Mouse (Mus musculus): ENCODE data around the gene Nucb1. TPM values are rescaled to one million over a fixed set of nuclear protein-coding genes. Genes with fewer than 3 reads are reported as not detected.
"Not testable (repeated sequence)": the region's sequence is repeated elsewhere in the genome, so short reads cannot be mapped to it uniquely, and the experiment has no call there.

Nucb1 gene
- total RNA-seq (2021) = 100 to 1,000 TPM; 129 to 143 TPM
- long read RNA-seq, experiment 1, full-length matches to known transcripts = 115 of 133 reads
- long read RNA-seq, experiment 1, partial matches to known transcripts = 8 of 133 reads
- long read RNA-seq, experiment 1, other reads (novel, unspliced or antisense) = 10 of 133 reads
- long read RNA-seq, experiment 2, full-length matches to known transcripts = 36 of 51 reads
- long read RNA-seq, experiment 2, partial matches to known transcripts = 11 of 51 reads
- long read RNA-seq, experiment 2, other reads (novel, unspliced or antisense) = 4 of 51 reads

DNA sequence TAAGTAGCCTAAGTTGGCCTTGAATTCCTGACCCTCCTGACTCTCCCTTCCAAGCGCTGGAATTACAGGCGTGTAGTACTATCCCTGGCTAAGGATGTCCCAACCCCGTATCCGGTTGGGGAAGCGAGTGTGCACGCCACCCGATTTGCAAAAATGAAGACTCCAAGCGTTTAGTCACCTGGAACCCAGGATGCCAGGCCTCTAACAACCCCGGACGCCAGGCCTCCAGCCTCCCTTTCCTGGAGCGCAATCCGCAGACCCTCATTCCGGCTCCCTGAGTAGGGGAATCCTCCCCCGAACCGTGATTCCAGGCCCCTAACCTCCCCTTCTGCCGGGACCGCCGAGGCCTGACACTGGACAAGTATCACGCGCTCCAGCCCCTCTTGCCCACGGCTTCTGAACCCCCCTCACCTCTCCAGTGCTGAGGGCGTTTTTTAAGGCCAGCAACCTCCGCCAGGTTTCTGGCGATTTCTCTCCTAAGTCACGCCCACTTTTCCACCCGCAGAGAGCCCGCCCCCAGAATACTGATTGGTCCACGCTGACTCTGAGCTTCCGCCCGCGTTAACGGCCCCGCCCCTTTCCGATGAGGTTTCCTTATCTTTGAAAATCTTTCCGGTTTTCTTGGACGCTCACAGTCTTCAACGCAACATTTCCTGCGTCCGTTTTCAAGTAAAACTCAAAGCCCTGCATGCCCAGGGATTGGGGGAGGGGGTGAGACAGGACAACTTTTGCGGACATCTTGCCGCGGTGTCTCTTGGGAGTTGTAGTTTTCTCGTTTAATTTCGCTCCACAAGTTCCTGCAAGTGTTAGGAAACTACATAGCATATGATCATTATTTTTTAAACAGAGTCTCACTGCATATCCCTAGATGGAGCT lies at the start of gene Nucb1:
TSS of gene Nucb1 (minus strand) at position 495 of the 876 bp plus-strand sequence.
- DNase-seq = peak; percentile 96 to 98

DNA sequence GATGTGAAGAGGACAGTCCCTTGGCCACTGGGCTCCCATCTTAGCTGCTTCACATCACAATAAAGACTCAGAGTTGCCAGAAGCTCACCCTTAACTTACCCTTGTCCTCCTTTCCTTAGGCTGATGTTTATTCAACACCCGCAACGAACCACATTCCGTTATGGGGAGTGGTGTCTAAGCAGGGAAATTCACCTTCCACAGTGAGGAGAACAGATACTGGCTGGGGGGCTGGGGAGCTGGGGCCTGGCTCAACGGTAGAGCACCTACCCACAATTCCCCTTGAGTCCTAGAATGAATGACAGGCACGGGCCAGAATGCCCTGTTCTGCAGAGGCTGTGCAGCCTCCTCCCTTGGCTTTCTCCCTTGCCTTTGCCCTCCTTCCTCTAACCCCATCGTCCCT lies 48.7 kb upstream of the Nucb1 start:
- DNase-seq = no peak

GRCm38 (mm10) chr7:45555787-45556186 lies 45.6 kb upstream of the Nucb1 start:
- peak; percentile 79 to 87 for DNase-seq

- DNase-seq = no peak
Observed at GRCm38 (mm10) chr7:45554744-45555143, 44.5 kb upstream of the Nucb1 start, which contains the start of gene Hsd17b14. Gene Hsd17b14, plus strand, starts transcription at chr7:45554893.

GRCm38 (mm10) chr7:45553990-45554389 lies 43.8 kb upstream of the Nucb1 start:
- no peak for DNase-seq

DNA sequence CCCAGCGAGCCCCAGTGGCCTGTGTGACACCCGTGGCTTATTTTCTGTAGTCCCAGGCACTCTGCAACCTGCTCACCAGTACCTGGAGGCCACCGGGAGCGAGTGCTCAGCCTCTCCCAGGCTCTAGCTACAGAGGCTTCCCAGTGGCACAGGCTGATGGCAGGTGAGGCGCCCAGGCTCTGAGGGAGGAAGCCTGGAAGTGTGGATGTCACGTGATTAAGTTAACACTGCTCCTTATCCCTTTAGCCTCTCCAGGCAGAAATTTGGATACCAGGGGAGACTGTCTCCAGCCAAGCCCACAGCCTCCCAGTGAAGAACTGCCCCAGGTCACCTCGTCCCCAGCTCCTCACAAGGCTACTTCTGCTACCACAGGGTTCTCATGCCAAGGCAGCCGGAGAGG lies 43.3 kb upstream of the Nucb1 start:
- no peak for DNase-seq

DNA sequence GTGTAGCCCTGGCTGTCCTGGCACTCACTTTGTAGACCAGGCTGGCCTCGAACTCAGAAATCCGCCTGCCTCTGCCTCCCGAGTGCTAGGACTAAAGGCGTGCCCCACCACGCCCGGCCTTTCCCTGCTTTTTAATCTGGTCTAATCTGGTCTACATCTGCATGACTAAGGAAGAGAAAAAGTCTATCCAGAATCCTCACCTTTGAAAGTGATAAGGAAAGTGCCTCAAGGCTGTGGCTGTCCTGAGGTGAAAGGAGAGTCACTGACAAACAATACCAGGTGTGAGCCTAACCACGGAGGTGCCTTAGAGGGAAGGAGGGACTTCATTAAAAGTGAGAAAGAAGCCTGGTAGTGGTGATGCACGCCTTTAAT lies 41.3 kb upstream of the Nucb1 start:
- DNase-seq = no peak

DNA sequence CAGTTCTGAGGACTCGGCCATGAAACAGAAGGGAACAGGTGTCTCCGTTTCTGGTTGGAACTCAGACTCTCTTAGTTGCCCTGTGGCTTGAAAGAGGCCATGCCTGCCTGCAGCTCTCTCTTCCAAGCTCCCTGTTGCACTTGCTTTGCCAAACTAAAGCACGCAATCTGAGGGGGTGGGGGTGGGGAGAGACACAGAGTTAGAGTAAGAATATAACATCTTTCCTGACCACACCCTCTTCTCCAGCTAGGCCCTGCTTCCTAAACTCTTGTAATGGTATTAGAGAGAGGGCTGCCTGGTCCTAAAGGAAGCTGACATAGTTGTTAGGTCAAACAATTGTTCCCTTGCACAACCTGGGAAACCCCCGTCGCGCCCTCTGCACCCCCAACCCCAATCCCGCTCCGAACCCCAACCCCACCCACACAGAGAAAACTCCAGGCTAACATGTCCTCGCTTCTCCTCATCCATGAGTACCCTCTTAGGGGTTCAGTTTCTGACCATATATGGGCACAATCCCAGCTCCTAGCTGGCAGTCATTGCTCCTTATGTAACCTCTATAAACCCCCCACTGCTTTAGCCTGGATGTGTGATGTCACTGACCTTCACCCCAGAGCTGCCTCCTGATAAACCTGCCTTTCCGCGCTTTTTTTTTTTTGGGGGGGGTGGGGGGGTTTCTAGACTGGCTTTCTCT lies 40.8 kb upstream of the Nucb1 start:
- no peak for DNase-seq

GRCm38 (mm10) chr7:45549641-45550436 lies 39.6 kb upstream of the Nucb1 start:
- no peak for DNase-seq

DNA sequence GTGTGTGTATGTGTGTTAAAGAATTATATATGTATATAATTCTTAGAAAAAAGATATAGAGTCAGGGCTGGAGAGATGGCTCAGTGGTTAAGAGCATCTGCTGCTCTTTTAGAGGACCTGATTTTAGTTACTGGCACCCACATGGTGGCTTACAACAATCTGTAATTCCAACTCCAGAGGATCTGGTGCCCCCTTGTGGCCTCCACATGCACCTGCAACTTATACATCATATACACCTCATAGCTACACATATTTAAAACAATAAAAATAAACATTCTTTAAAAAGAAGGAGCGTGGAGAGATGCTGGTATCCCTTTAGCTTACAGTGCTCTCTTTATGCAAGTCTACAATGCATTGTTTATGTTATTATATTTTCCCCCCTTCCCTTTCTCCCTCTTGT lies 34.3 kb upstream of the Nucb1 start:
- no peak for DNase-seq

DNA sequence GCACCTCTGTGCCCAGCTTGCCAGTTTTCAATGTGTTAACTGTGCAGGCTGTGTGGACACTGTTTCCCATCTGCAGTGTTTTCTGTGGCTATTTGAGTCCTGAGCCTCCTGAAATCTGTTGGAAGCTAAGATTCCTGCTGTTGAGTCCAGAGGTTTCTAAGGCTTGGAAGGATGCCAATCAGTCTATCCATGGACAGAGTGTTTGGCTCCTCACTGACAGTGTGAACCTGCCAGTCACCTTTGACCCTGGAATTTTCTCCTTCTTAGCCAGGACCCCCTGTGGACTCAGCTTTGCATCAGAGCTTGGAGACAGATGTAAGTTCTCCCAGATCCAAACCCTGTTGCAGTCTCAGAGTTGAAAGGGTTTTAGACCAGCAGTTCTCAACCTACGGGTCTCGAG lies 30.0 kb upstream of the Nucb1 start:
- no peak for DNase-seq

GRCm38 (mm10) chr7:45539095-45539494 lies 28.9 kb upstream of the Nucb1 start:
- DNase-seq = no peak

GRCm38 (mm10) chr7:45538163-45539041 lies 28.2 kb upstream of the Nucb1 start:
- DNase-seq = peak; percentile 72 to 73

DNA sequence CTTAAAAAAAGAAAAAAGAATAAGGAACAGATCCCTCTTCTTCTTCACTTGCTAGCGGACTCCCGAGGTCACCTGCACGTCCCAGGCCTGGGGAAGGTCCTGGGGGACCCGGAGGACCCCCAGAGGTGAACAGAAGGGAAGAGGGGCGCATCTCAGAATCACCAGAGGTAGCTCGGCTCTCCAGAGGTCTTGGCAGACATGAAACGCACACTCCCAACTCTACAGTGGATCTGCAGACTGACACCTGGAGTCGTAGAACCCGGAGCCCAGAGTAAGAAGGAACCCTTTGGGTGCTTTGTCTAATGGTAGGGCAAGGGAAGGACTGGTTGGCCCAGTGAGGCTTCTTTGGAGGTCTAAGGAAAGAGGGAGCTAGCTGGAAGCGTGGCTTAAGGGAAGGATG lies 27.4 kb upstream of the Nucb1 start:
- DNase-seq = no peak

DNA sequence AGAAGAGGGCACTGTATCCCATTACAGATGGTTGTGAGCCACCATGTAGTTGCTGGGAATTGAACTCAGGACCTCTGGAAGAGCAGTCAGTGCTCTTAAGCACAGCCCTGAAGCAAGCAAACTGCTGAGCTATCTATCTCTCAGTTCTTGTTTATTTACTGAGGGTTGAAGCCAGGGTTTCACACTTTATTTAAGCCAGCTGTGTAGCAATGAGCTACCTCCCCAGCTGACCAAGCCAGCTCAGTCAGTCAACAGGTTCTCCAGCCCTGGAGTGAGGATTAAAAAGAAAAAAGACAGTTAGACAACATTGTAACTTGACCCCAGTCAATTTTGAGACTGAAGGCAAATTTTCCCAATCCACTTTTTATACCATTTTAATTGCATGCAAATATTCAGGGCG lies 25.5 kb upstream of the Nucb1 start:
- no peak for DNase-seq

DNA sequence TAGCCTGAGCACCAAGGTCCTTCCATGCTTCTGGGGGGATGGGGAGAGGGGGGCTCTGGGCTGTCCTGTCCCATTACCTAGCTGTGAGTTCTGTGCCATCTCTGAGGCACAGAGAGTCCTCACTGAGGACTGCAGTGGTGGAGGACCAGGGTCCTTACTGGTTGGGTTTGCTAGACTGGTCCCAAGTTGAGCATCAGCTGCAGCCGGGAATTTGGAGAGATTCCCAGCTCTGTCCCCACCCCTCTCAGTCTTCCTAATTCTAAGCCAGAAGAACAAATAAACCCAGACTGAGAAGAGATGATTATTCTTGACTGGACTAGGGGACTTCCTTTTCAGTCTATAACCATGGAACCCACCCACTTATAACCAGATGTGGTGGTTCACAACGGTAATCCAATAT lies 20.4 kb upstream of the Nucb1 start:
- DNase-seq = peak; percentile 50

GRCm38 (mm10) chr7:45529461-45529860 lies 19.3 kb upstream of the Nucb1 start:
- peak; percentile 51 to 58 for DNase-seq

- DNase-seq = not testable (repeated sequence)
Observed at GRCm38 (mm10) chr7:45527169-45527568, 17.0 kb upstream of the Nucb1 start.

DNA sequence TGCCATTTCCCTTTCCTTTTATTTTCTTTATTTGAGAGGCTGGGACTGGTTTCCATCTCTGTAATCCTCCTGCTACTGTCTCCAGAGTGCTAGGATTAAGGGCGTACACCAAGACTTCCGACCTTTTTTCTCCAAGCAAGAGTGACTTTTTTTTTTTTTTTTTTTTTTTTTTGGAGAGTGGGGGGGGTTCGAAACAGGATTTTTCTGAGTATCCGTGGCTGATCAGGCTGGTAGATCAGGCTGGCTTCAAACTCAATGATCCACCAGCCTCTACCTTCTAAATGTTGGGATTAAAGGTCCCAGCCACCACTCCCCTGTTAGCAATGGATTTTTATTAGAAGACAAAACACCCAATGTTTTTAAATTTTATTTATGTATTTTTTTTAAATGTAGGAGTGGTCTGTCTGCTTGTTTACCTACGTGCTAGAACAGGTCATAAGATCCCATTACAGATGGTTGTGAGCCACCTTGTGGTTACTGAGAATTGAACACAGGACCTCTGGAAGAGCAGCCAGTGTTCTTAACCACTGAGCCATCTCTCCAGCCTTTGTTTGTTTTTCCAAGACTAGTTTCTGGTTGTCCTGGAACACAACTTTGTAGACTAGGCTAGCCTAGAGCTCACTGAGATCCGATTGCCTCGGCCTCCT lies 16.4 kb upstream of the Nucb1 start:
- DNase-seq = peak; percentile 46 to 51

DNA sequence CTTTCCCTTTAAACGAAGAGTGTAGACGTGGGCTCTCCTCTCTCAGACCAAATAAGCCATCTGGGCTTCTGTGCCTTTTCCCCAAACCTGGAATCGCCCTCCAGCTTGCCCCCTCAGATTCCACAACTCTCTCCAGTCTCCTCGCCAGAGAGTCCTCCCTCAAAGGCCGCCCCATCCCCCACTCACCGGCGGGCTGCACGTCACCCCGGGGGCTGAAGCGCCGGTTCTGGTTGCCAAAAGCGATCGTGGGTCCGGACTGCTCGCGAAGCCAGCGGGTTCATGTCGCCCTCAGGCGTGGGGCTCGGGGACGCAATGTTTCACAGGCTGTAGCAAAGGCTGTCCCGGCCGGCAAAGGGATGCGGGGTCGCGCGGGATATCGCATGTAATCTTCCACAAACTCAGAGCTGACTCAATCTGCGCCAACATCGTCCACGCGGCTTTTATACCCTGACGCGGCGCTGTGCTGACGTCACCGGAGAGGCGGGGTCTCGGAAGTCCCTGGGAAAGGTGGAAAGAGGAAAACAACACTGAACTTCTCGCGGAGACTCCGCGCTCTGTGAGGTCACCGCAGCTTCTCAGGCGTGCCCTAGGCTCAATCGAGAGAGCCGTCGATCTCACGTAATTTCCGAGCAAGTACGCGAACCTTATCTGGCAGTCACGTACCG lies 15.7 kb upstream of the Nucb1 start, which contains the start of the genes Ppp1r15a and Plekha4:
TSS of gene Ppp1r15a (minus strand) at position 460 of the 665 bp plus-strand sequence.
TSS of gene Plekha4 (plus strand) at position 522 of the 665 bp plus-strand sequence.
- peak; percentile 97 to 99 for DNase-seq
